In the genomic region with DNA sequence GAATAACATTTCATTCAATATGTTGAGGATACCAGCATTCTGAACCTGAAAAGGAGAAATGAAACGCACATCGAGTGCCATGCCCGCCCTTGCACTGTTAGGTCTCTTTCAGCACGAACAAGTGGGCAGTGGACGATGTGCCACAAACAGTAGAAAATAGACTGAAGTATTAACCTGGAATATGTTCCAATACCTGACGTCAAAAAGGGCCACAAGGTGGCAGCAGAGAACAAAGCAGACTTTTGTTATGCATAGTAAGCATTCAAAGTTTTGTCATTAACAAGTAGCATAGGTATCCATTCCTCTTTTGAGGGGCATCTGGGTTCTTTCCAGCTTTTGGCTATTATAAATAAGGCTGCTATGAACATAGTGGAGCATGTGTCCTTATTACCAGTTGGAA, we compare ENCODE assay signal across 10 mouse cellular contexts.
DNase-seq lines count a peak whose midpoint lies in the region; ATAC-seq lines count a peak whose summit lies in the region.
"Had no signal": no experiment of that assay in that cellular context is flagged by ENCODE, and none has a peak within 500 bp of the region (broad histone marks: within the 10 kb centered on the region; RNA-seq: fewer than 3 reads in every experiment).

No protein-coding gene starts in this region.

- DNase-seq in hindbrain, embryonic 14.5 days (ENCODE audit: low spot score): peak; percentile 81
- peak; percentile 42 for DNase-seq in MN1 (ENCODE audit: low spot score)
- DNase-seq in cerebellum, adult 8-10 months: peak; percentile 48
- peak; percentile 49 to 77 for DNase-seq in heart, postnatal 14 days
- peak; percentile 18 to 37 for DNase-seq in left cerebral cortex, adult 8-10 months (ENCODE audit: low spot score in 2 of 2)
- peak; percentile 45 for DNase-seq in neural tube, embryonic 11.5 days (ENCODE audit: low spot score)
- DNase-seq in thymus, postnatal 4 days: peak; percentile 72

- intact Hi-C loops in heart, postnatal 14 days (cut with DNase I): loop anchor here (5.0 kb wide), 1 partner anchor 346 kb away; no protein-coding TSS in a partner anchor

- H3K27ac ChIP-seq in hindbrain, embryonic 14.5 days: no peak overlapping the region
- no peak overlapping the region for H3K27ac ChIP-seq in hindbrain, embryonic 16.5 days (ENCODE audit: low read depth, low read length)
- no peak overlapping the region for H3K27ac ChIP-seq in neural tube, embryonic 11.5 days (ENCODE audit: low read depth, low read length)
- H3K27ac ChIP-seq: limb, embryonic 15.5 days; stomach, embryonic 15.5 days had no signal

- no peaks in the 10 kb centered on the region for H3K4me1 ChIP-seq in hindbrain, embryonic 14.5 days (replicated peaks; ENCODE audit: control insufficient read depth, insufficient read depth, low read length)
- no peaks in the 10 kb centered on the region for H3K4me1 ChIP-seq in hindbrain, embryonic 16.5 days (ENCODE audit: control insufficient read depth, insufficient read depth, low read depth, low read length)
- H3K4me1 ChIP-seq in neural tube, embryonic 11.5 days (ENCODE audit: control insufficient read depth, insufficient read depth, low read length): no peaks in the 10 kb centered on the region
- H3K4me1 ChIP-seq: limb, embryonic 15.5 days; stomach, embryonic 15.5 days had no signal

- no peak overlapping the region for H3K4me2 ChIP-seq in hindbrain, embryonic 14.5 days (replicated peaks)
- H3K4me2 ChIP-seq in hindbrain, embryonic 16.5 days (ENCODE audit: low read length): no peak overlapping the region
- no peak overlapping the region for H3K4me2 ChIP-seq in neural tube, embryonic 11.5 days (ENCODE audit: low read depth)
- H3K4me2 ChIP-seq: limb, embryonic 15.5 days; stomach, embryonic 15.5 days had no signal

- no peak overlapping the region for H3K9ac ChIP-seq in hindbrain, embryonic 14.5 days
- no peak overlapping the region for H3K9ac ChIP-seq in hindbrain, embryonic 16.5 days (ENCODE audit: low read depth, low read length)
- no peak overlapping the region for H3K9ac ChIP-seq in neural tube, embryonic 11.5 days (ENCODE audit: low read length)
- H3K9ac ChIP-seq: limb, embryonic 15.5 days; stomach, embryonic 15.5 days had no signal

- no peaks in the 10 kb centered on the region for H3K27me3 ChIP-seq in hindbrain, embryonic 14.5 days (ENCODE audit: control insufficient read depth, insufficient read depth, low read length)
- no peaks in the 10 kb centered on the region for H3K27me3 ChIP-seq in hindbrain, embryonic 16.5 days (replicated peaks; ENCODE audit: control insufficient read depth, insufficient read depth, low read length)
- no peaks in the 10 kb centered on the region for H3K27me3 ChIP-seq in neural tube, embryonic 11.5 days (ENCODE audit: control insufficient read depth, insufficient read depth, low read length)
- H3K27me3 ChIP-seq: limb, embryonic 15.5 days; stomach, embryonic 15.5 days had no signal

- 70% methylated on average over 6 of the region's 6 CpGs for WGBS in hindbrain, embryonic 14.5 days
- WGBS in hindbrain, embryonic 16.5 days: 71% methylated on average over 6 of the region's 6 CpGs
- 72% methylated on average over 6 of the region's 6 CpGs for WGBS in neural tube, embryonic 11.5 days

- H3K36me3 ChIP-seq in hindbrain, embryonic 14.5 days (replicated peaks; ENCODE audit: control insufficient read depth, insufficient read depth): no peaks in the 10 kb centered on the region
- H3K36me3 ChIP-seq in hindbrain, embryonic 16.5 days (ENCODE audit: control insufficient read depth, insufficient read depth, low read length): no peaks in the 10 kb centered on the region
- H3K36me3 ChIP-seq in neural tube, embryonic 11.5 days (ENCODE audit: control insufficient read depth, insufficient read depth, low read length): no peaks in the 10 kb centered on the region
- H3K36me3 ChIP-seq: limb, embryonic 15.5 days; stomach, embryonic 15.5 days had no signal

- no peaks in the 10 kb centered on the region for H3K9me3 ChIP-seq in hindbrain, embryonic 14.5 days (ENCODE audit: control insufficient read depth, low read length)
- no peaks in the 10 kb centered on the region for H3K9me3 ChIP-seq in hindbrain, embryonic 16.5 days (ENCODE audit: control insufficient read depth, low read length)
- no peaks in the 10 kb centered on the region for H3K9me3 ChIP-seq in neural tube, embryonic 11.5 days (ENCODE audit: control insufficient read depth, low read length)
- H3K9me3 ChIP-seq: limb, embryonic 15.5 days; stomach, embryonic 15.5 days had no signal

- 0 out of 2 replicates have a peak, but pooled peaks have one; percentile 34 for ATAC-seq in hindbrain, embryonic 14.5 days (ENCODE audit: low FRiP score)
- no peak for ATAC-seq in hindbrain, embryonic 16.5 days
- ATAC-seq in neural tube, embryonic 11.5 days (ENCODE audit: insufficient read depth, low FRiP score, low TSS enrichment): no peak

- H3K4me3 ChIP-seq in hindbrain, embryonic 14.5 days (replicated peaks; ENCODE audit: low read length): no peak overlapping the region
- no peak overlapping the region for H3K4me3 ChIP-seq in hindbrain, embryonic 16.5 days (ENCODE audit: low read length)
- no peak overlapping the region for H3K4me3 ChIP-seq in neural tube, embryonic 11.5 days (ENCODE audit: low read depth, low read length)
- H3K4me3 ChIP-seq: limb, embryonic 15.5 days; stomach, embryonic 15.5 days had no signal

Comparison
In these comparisons a context has a peak if more than half of its experiments do, and no peak if none do; other contexts are left out.
1. DNase-seq: peak in every context shown above with its lines; median percentile 81 in hindbrain, embryonic 14.5 days; 72 in thymus, postnatal 4 days; 63 in heart, postnatal 14 days; 48 in cerebellum, adult 8-10 months; 45 in neural tube, embryonic 11.5 days; 42 in MN1; 28 in left cerebral cortex, adult 8-10 months.